Mouse (Mus musculus) CH12.LX (cell line): Measurements from ENCODE around the gene Olfr608. TPM values are rescaled to one million over a fixed set of nuclear protein-coding genes. Genes with fewer than 3 reads are reported as not detected.
"Not testable (repeated sequence)": the region's sequence is repeated elsewhere in the genome, so short reads cannot be mapped to it uniquely, and the experiment has no call there.

Experiments used
- DNase-seq: peaks from one replicate; pipeline ENCODE4 v3.0.0-alpha.2; 2013; ENCODE audit errors: extremely low read depth
- H3K27ac ChIP-seq: 2 replicates; pipeline ENCODE4 v1.5.1; 2012; ENCODE audit warnings: low read depth, mild to moderate bottlenecking, control low read depth, moderate library complexity; ENCODE audit not compliant: insufficient read depth
- H3K27me3 ChIP-seq: replicated peaks from 2 replicates; pipeline ENCODE3; 2012; ENCODE audit warnings: inconsistent platforms
- H3K36me3 ChIP-seq, 2 experiments: replicated peaks in 1 of 2; 2 replicates each; pipeline versions ENCODE3 to v1.6.1; 2012; ENCODE audit warnings: inconsistent platforms in 1 of 2, low read length in 1 of 2, mild to moderate bottlenecking in 1 of 2, mixed read lengths in 1 of 2, moderate library complexity in 1 of 2; ENCODE audit not compliant: control insufficient read depth in 1 of 2, insufficient read depth in 1 of 2
- H3K4me1 ChIP-seq, 2 experiments: 2 replicates each; pipeline ENCODE4 v1.6.1; 2012; ENCODE audit warnings: inconsistent platforms in 1 of 2, moderate library complexity in 1 of 2; ENCODE audit not compliant: insufficient read depth in 2 of 2, control insufficient read depth in 1 of 2
- H3K4me2 ChIP-seq: 2 replicates; pipeline ENCODE4 v1.6.1; 2012; ENCODE audit warnings: low read depth, mild to moderate bottlenecking, control low read depth; ENCODE audit not compliant: poor library complexity, insufficient read depth, severe bottlenecking
- H3K4me3 ChIP-seq, 3 experiments: fragments of 150-350 bp in 1 of 3; sonication (generic) in 1 of 3; replicated peaks in 1 of 3; 2 replicates each; pipeline versions ENCODE3 to v1.5.1; 2011 to 2012; ENCODE audit warnings: low read depth in 2 of 3, low read length in 2 of 3, mild to moderate bottlenecking in 2 of 3, moderate library complexity in 2 of 3, control low read depth in 1 of 3, improper control_type of control experiment in 1 of 3, inconsistent platforms in 1 of 3, mixed read lengths in 1 of 3; ENCODE audit not compliant: poor library complexity in 1 of 3
- H3K79me2 ChIP-seq: replicated peaks from 2 replicates; pipeline ENCODE4 v1.6.1; 2012; ENCODE audit warnings: mild to moderate bottlenecking, moderate library complexity; ENCODE audit not compliant: control insufficient read depth, poor library complexity, insufficient read depth, severe bottlenecking; ENCODE audit errors: extremely low read depth
- H3K9ac ChIP-seq: 2 replicates; pipeline ENCODE4 v1.6.1; 2012; ENCODE audit warnings: low read depth, mild to moderate bottlenecking, control low read depth, moderate library complexity; ENCODE audit not compliant: insufficient read depth
- H3K9me3 ChIP-seq: replicated peaks from 2 replicates; pipeline ENCODE3; 2012; ENCODE audit warnings: low read length, inconsistent platforms, mixed read lengths
- CHD1 ChIP-seq: IDR thresholded peaks from 2 replicates; pipeline ENCODE4 v1.6.1; 2012; ENCODE audit warnings: low read depth, low read length, improper control_type of control experiment, inconsistent platforms
- CHD2 ChIP-seq: IDR thresholded peaks from 2 replicates; pipeline ENCODE4 v1.6.1; 2011; ENCODE audit warnings: low read length, improper control_type of control experiment
- CTCF ChIP-seq, 2 experiments: IDR thresholded peaks in 1 of 2; conservative IDR thresholded peaks in 1 of 2; 2 replicates each; pipeline ENCODE4 v1.5.1; 2011 to 2012; ENCODE audit warnings: low read depth in 2 of 2, low read length in 2 of 2, improper control_type of control experiment in 1 of 2, inconsistent platforms in 1 of 2, mild to moderate bottlenecking in 1 of 2, moderate library complexity in 1 of 2
- E2F4 ChIP-seq: IDR thresholded peaks from 2 replicates; pipeline ENCODE4 v1.6.1; 2011; ENCODE audit warnings: low read depth, low read length, improper control_type of control experiment; ENCODE audit not compliant: insufficient replicate concordance
- ELF1 ChIP-seq: IDR thresholded peaks from 2 replicates; pipeline ENCODE4 v1.6.1; 2014; ENCODE audit warnings: low read depth, mild to moderate bottlenecking, inconsistent platforms, low read length, improper control_type of control experiment
- EP300 ChIP-seq: IDR thresholded peaks from 2 replicates; pipeline ENCODE4 v1.6.1; 2011; ENCODE audit warnings: low read length, improper control_type of control experiment
- GABPA ChIP-seq: IDR thresholded peaks from 2 replicates; pipeline ENCODE4 v1.6.1; 2012; ENCODE audit warnings: low read depth, low read length, improper control_type of control experiment, inconsistent platforms; ENCODE audit not compliant: insufficient replicate concordance
- IRF4 ChIP-seq: IDR thresholded peaks from 2 replicates; pipeline ENCODE4 v1.6.1; 2014; ENCODE audit warnings: low read depth, mild to moderate bottlenecking, inconsistent platforms, low read length, improper control_type of control experiment
- JUN ChIP-seq: IDR thresholded peaks from 2 replicates; pipeline ENCODE4 v1.6.1; 2011; ENCODE audit warnings: low read depth, mild to moderate bottlenecking, low read length, improper control_type of control experiment, moderate library complexity; ENCODE audit not compliant: insufficient read depth
- MAFK ChIP-seq: IDR thresholded peaks from 2 replicates; pipeline ENCODE4 v1.6.1; 2011; ENCODE audit warnings: low read length, improper control_type of control experiment; ENCODE audit not compliant: insufficient replicate concordance
- MAZ ChIP-seq: IDR thresholded peaks from 2 replicates; pipeline ENCODE4 v1.6.1; 2012; ENCODE audit warnings: low read depth, mild to moderate bottlenecking, inconsistent platforms, low read length, improper control_type of control experiment, moderate library complexity
- MXI1 ChIP-seq: IDR thresholded peaks from 2 replicates; pipeline ENCODE4 v1.6.1; 2011; ENCODE audit warnings: mild to moderate bottlenecking, low read depth, low read length, improper control_type of control experiment
- POLR2AphosphoS2 ChIP-seq: IDR thresholded peaks from 2 replicates; pipeline ENCODE4 v1.6.1; 2011; ENCODE audit warnings: low read depth, low read length, improper control_type of control experiment
- RAD21 ChIP-seq: IDR thresholded peaks from 2 replicates; pipeline ENCODE4 v1.6.1; 2011; ENCODE audit warnings: low read depth, mild to moderate bottlenecking, low read length, improper control_type of control experiment, moderate library complexity
- SIN3A ChIP-seq: IDR thresholded peaks from 2 replicates; pipeline ENCODE4 v1.6.1; 2012; ENCODE audit warnings: low read length, improper control_type of control experiment, inconsistent platforms
- TCF12 ChIP-seq: IDR thresholded peaks from 2 replicates; pipeline ENCODE4 v1.6.1; 2014; ENCODE audit warnings: low read depth, mild to moderate bottlenecking, inconsistent platforms, low read length, improper control_type of control experiment
- UBTF ChIP-seq: IDR thresholded peaks from 2 replicates; pipeline ENCODE4 v1.6.1; 2012; ENCODE audit warnings: low read depth, mild to moderate bottlenecking, inconsistent platforms, low read length, improper control_type of control experiment, moderate library complexity
- USF1 ChIP-seq: IDR thresholded peaks from 2 replicates; pipeline ENCODE4 v1.6.1; 2014; ENCODE audit warnings: low read depth, mild to moderate bottlenecking, inconsistent platforms, low read length, improper control_type of control experiment
- ZNF384 ChIP-seq: IDR thresholded peaks from 2 replicates; pipeline ENCODE4 v1.6.1; 2012; ENCODE audit warnings: low read depth, low read length, improper control_type of control experiment, inconsistent platforms
- dilution Hi-C: fragments of 300-500 bp; cut with MboI; formaldehyde crosslinking; loops from 2 replicates; pipeline ENCODE4 v1.14.3; 2020; ENCODE audit warnings: low sequenced_read_pairs; ENCODE audit not compliant: extremely low pct_unique_long_range_greater_than_20kb, extremely low pct_ligation_motif_present
- in situ Hi-C: fragments of 300-500 bp; cut with MboI; formaldehyde crosslinking; loops from 3 replicates; pipeline ENCODE4 v1.14.3; 2019; ENCODE audit warnings: low sequenced_read_pairs, low pct_ligation_motif_present, low pct_unique_long_range_greater_than_20kb, mixed read lengths
- polyA plus RNA-seq: library from polyadenylated mRNA; unstranded; fragments of >175 nt; gene quantifications from 2 replicates; pipeline ENCODE4 v1.2.1, GENCODE M21; 2012; ENCODE audit warnings: low read depth; ENCODE audit not compliant: insufficient read length
- total RNA-seq, 2 experiments: library from RNA; depleted of rRNA; stranded (reverse); fragments of 300-350 nt in 1 of 2; fragments of >200 nt in 1 of 2; gene quantifications; 2 replicates each; pipeline ENCODE4 v1.2.3; 2012 to 2014

The Olfr608 gene
- total and polyA plus RNA-seq, 3 experiments = not detected

GRCm38 (mm10) chr7:103497962-103498361, 28.3 kb downstream of the Olfr608 start, which contains the start of gene Olfr609:
TSS of gene Olfr609 (minus strand) at chr7:103498062.
- Histone ChIP-seq H3K4me2 (no peak within 1 kb of the TSS), H3K27me3 (no peaks in the 10 kb centered on the region), H3K79me2 (no peaks in the 10 kb centered on the region), H3K4me1 (no peaks in the 10 kb centered on the region), H3K9me3 (no peaks in the 10 kb centered on the region), H3K9ac (no peak within 1 kb of the TSS), H3K36me3 (no peaks in the 10 kb centered on the region), H3K4me3 (no peak within 1 kb of the TSS), H3K27ac (no peak within 1 kb of the TSS)
- TF ChIP-seq ZNF384 (no peak), CHD2 (no peak), RAD21 (no peak), USF1 (no peak), IRF4 (no peak)
- dilution Hi-C loops = no loop called here
- in situ Hi-C loops = no loop called here
- no peak for DNase-seq

GRCm38 (mm10) chr7:103512022-103512421, 42.3 kb downstream of the Olfr608 start, which contains the start of gene Olfr610:
TSS of gene Olfr610 (minus strand) at chr7:103512122.
- Histone ChIP-seq H3K4me1 (no peaks in the 10 kb centered on the region), H3K9me3 (no peaks in the 10 kb centered on the region), H3K4me3 (no peak within 1 kb of the TSS), H3K36me3 (no peaks in the 10 kb centered on the region), H3K4me2 (no peak within 1 kb of the TSS), H3K79me2 (no peaks in the 10 kb centered on the region), H3K27me3 (no peaks in the 10 kb centered on the region), H3K27ac (no peak within 1 kb of the TSS), H3K9ac (no peak within 1 kb of the TSS)
- DNase-seq = no peak
- in situ Hi-C loops (no loop called here), dilution Hi-C loops (no loop called here)
- TF ChIP-seq MAFK (no peak), CHD2 (no peak), MAZ (no peak), UBTF (no peak), POLR2AphosphoS2 (no peak), MXI1 (no peak), TCF12 (no peak), SIN3A (no peak), RAD21 (no peak), E2F4 (no peak), CTCF (conservative IDR thresholded peaks at IDR 0.05 in 1 of 2, IDR thresholded peaks at IDR 0.05 in 1 of 2; ENCODE audit: low read depth in 2 of 2, low read length in 2 of 2) (no peak), CHD1 (no peak), ELF1 (no peak), USF1 (no peak), GABPA (no peak), EP300 (no peak), JUN (no peak)

GRCm38 (mm10) chr7:103520746-103521145, 51.1 kb downstream of the Olfr608 start, which contains the start of gene Olfr611:
TSS of gene Olfr611 (minus strand) at chr7:103520846.
- H3K9me3 ChIP-seq, H3K79me2 ChIP-seq, H3K36me3 ChIP-seq, H3K27me3 ChIP-seq, in situ Hi-C loops, H3K4me3 ChIP-seq, H3K9ac ChIP-seq, H3K4me2 ChIP-seq, H3K4me1 ChIP-seq, dilution Hi-C loops, H3K27ac ChIP-seq, DNase-seq: not testable (repeated sequence)
